Mouse (Mus musculus) CH12.LX (cell line): ENCODE results near the gene Higd1c.
A peak's percentile ranks its signal among the peaks of the same experiment; 100 is the strongest.

Source experiments
- CTCF ChIP-seq, 2 experiments: IDR thresholded peaks in 1 of 2; conservative IDR thresholded peaks in 1 of 2; 2 replicates each; pipeline ENCODE4 v1.5.1; 2011 to 2012; ENCODE audit warnings: low read depth in 2 of 2, low read length in 2 of 2, improper control_type of control experiment in 1 of 2, inconsistent platforms in 1 of 2, mild to moderate bottlenecking in 1 of 2, moderate library complexity in 1 of 2
- EP300 ChIP-seq: IDR thresholded peaks from 2 replicates; pipeline ENCODE4 v1.6.1; 2011; ENCODE audit warnings: low read length, improper control_type of control experiment
- GABPA ChIP-seq: IDR thresholded peaks from 2 replicates; pipeline ENCODE4 v1.6.1; 2012; ENCODE audit warnings: low read depth, low read length, improper control_type of control experiment, inconsistent platforms; ENCODE audit not compliant: insufficient replicate concordance
- MAFK ChIP-seq: IDR thresholded peaks from 2 replicates; pipeline ENCODE4 v1.6.1; 2011; ENCODE audit warnings: low read length, improper control_type of control experiment; ENCODE audit not compliant: insufficient replicate concordance
- MAX ChIP-seq: IDR thresholded peaks from 2 replicates; pipeline ENCODE4 v1.6.1; 2011; ENCODE audit warnings: low read length, improper control_type of control experiment
- POLR2A ChIP-seq: IDR thresholded peaks from 2 replicates; pipeline ENCODE4 v1.6.1; 2011; ENCODE audit warnings: low read depth, mild to moderate bottlenecking, improper control_type of control experiment, low read length
- POLR2AphosphoS2 ChIP-seq: IDR thresholded peaks from 2 replicates; pipeline ENCODE4 v1.6.1; 2011; ENCODE audit warnings: low read depth, low read length, improper control_type of control experiment
- UBTF ChIP-seq: IDR thresholded peaks from 2 replicates; pipeline ENCODE4 v1.6.1; 2012; ENCODE audit warnings: low read depth, mild to moderate bottlenecking, inconsistent platforms, low read length, improper control_type of control experiment, moderate library complexity
- USF1 ChIP-seq: IDR thresholded peaks from 2 replicates; pipeline ENCODE4 v1.6.1; 2014; ENCODE audit warnings: low read depth, mild to moderate bottlenecking, inconsistent platforms, low read length, improper control_type of control experiment

DNA sequence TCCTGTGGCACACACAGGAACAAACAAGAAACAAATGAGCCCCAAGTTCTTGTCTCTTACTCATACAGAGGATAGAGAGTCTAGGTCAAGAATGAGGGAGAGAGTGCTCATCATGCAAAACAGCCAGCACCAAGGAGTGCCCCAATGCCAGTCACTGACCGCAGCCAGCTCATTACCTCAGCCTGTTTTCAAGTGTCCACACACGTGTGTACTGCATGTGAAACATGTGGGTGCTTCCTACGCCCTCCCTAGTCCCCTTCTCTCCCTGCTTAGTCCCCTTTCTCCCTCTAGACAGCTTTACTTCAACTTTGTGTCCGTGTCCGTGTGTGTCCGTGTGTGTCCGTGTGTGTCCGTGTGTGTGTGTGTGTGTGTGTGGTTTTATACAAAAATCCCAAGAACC lies 15.3 kb downstream of the Higd1c start:
- TF ChIP-seq GABPA (no peak), MAX (peak; percentile 80; the same call in 1 of the 2 replicates), UBTF (no peak), POLR2A (no peak), POLR2AphosphoS2 (no peak), MAFK (no peak), EP300 (peak; percentile 30; the same call in 1 of the 2 replicates), USF1 (no peak), CTCF (conservative IDR thresholded peaks at IDR 0.05 in 1 of 2, IDR thresholded peaks at IDR 0.05 in 1 of 2; ENCODE audit: low read depth in 2 of 2, low read length in 2 of 2) (no peak)
